Mouse (Mus musculus) liver, postnatal 0 days (tissue): ENCODE measurements around the gene Tcp11l1.

Source experiments
- CTCF ChIP-seq: sonication (generic); IDR thresholded peaks from 2 replicates; pipeline ENCODE4 v1.5.1; 2016; ENCODE audit warnings: antibody characterized with exemption, low read depth
- EP300 ChIP-seq: IDR thresholded peaks from 2 replicates; pipeline ENCODE4 v1.6.1; 2016; ENCODE audit warnings: antibody characterized with exemption, low read depth, mild to moderate bottlenecking

DNA sequence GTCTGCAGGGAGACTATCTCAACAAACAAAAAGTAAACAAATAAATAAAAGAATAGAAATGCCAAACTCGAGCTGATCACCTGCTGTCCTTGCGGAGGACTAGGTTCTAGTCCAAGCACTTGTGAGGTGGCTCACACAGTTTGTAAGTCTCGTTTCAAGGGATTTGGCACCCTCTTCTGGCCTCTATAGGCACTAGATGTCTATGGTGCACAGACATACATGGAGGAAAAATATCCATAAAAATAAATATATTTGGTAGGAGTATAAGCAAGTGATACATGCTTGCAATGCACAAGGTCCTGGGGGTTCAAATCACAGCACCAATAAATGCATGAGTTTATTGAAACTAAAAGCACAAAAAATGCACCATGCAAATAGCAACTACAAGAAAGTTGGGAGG is 38.6 kb upstream of the Tcp11l1 start:
- TF ChIP-seq CTCF (peak; percentile 57), EP300 (no peak)
